Mouse (Mus musculus) midbrain, embryonic 16.5 days (tissue): ENCODE data around the gene Arid4a. TPM values are rescaled to one million over a fixed set of nuclear protein-coding genes. Genes with fewer than 3 reads are reported as not detected.
A peak's percentile ranks its signal among the peaks of the same experiment; 100 is the strongest.

Experiments
- ATAC-seq: fragments of 200-750 bp; cut with Nextera tagmentation; 2 replicates; pipeline ENCODE4 v1.8.0; 2017; ENCODE audit warnings: moderate TSS enrichment
- H3K27ac ChIP-seq: fragments of 300-500 bp; sonication (generic); 2 replicates; pipeline ENCODE4 v1.5.1; 2014; ENCODE audit warnings: mild to moderate bottlenecking, low read length, mixed read lengths
- H3K27me3 ChIP-seq: fragments of 300-500 bp; sonication (generic); 2 replicates; pipeline ENCODE4 v1.6.1; 2014; ENCODE audit warnings: low read depth, low read length, mixed read lengths; ENCODE audit not compliant: control insufficient read depth, insufficient read depth
- H3K36me3 ChIP-seq: fragments of 300-500 bp; sonication (generic); 2 replicates; pipeline ENCODE4 v1.6.1; 2014; ENCODE audit warnings: mild to moderate bottlenecking, low read length, moderate library complexity, mixed read lengths; ENCODE audit not compliant: control insufficient read depth, insufficient read depth
- H3K4me1 ChIP-seq: fragments of 300-500 bp; sonication (generic); 2 replicates; pipeline ENCODE4 v1.6.1; 2014; ENCODE audit warnings: mild to moderate bottlenecking, low read length, mixed read lengths; ENCODE audit not compliant: control insufficient read depth, insufficient read depth
- H3K4me2 ChIP-seq: fragments of 300-500 bp; sonication (generic); 2 replicates; pipeline ENCODE4 v1.6.1; 2014; ENCODE audit warnings: mild to moderate bottlenecking, low read length, mixed read lengths
- H3K4me3 ChIP-seq: fragments of 300-500 bp; sonication (generic); 2 replicates; pipeline ENCODE4 v1.5.1; 2014; ENCODE audit warnings: low read depth, mild to moderate bottlenecking, low read length, moderate library complexity, mixed read lengths
- H3K9ac ChIP-seq: fragments of 300-500 bp; sonication (generic); 2 replicates; pipeline ENCODE4 v1.6.1; 2014; ENCODE audit warnings: low read depth, low read length, mixed read lengths
- H3K9me3 ChIP-seq: fragments of 300-500 bp; sonication (generic); replicated peaks from 2 replicates; pipeline ENCODE4 v1.6.1; 2014; ENCODE audit warnings: mild to moderate bottlenecking, low read length, mixed read lengths; ENCODE audit not compliant: control insufficient read depth, poor library complexity, severe bottlenecking
- WGBS: fragments of 180-500 bp; shearing (Covaris S2); extraction: QIAGEN DNeasy Blood & Tissue Kit; methylation state at CpG from one replicate; pipeline ENCODE4 v1.1.7; 2014; 5-methylcytosine and 5-hydroxymethylcytosine counted together
- polyA plus RNA-seq: library from polyadenylated mRNA; unstranded; fragments of >200 nt; fragmentation: Nextera tagmentation; extraction: Ambion mirVana; gene quantifications from 2 replicates; pipeline ENCODE4 v1.2.1, GENCODE M21; 2015

Gene Arid4a
- polyA plus RNA-seq, 1 experiment from 2014 or later: 49.4 TPM

DNA sequence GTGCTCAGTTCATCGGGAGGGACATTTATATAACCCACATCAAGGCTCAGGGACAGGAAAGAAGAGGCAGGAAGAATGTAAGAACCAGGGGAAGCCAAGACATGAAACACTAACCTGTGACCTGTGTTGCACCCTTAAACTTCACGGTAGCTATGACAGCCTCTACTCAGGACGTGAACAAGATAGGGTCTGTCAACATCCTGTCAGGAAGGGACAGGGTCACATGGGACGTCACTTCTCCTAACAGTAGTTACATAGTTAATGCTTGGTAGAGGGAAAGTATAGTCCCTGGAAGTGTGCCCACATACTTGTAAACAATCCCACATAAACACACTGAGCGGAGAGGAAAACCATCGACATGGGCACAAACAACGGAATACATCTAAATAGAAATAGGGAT, 8.9 kb upstream of the Arid4a start:
- no peak for ATAC-seq
- Histone ChIP-seq H3K36me3 (peaks cover 32% of the 10 kb centered on the region), H3K27me3 (no peaks in the 10 kb centered on the region), H3K9me3 (no peaks in the 10 kb centered on the region), H3K4me2 (no peak overlapping the region), H3K27ac (no peak overlapping the region), H3K4me3 (no peak overlapping the region), H3K9ac (no peak overlapping the region), H3K4me1 (peaks cover 2% of the 10 kb centered on the region)
- WGBS: 91% methylated on average over 7 of the region's 7 CpGs

- no peak overlapping the region for H3K4me3 ChIP-seq
- peaks cover 22% of the 10 kb centered on the region for H3K4me1 ChIP-seq
- no peak overlapping the region for H3K4me2 ChIP-seq
- no peaks in the 10 kb centered on the region for H3K27me3 ChIP-seq
- no peak overlapping the region for H3K9ac ChIP-seq
- no peak overlapping the region for H3K27ac ChIP-seq
- H3K9me3 ChIP-seq: no peaks in the 10 kb centered on the region
- H3K36me3 ChIP-seq: peaks cover 28% of the 10 kb centered on the region
- no peak for ATAC-seq
- WGBS: 74% methylated on average over 4 of the region's 4 CpGs
These were observed 6.0 kb upstream of the Arid4a start for GRCm38 (mm10) chr12:71009769-71010168.

- ATAC-seq: peak; percentile 12
- Histone ChIP-seq H3K36me3 (peaks cover 12% of the 10 kb centered on the region), H3K4me2 (peak overlapping the region; percentile 61), H3K27ac (peak overlapping the region; percentile 95), H3K4me3 (peak overlapping the region; percentile 59), H3K9ac (peak overlapping the region; percentile 82), H3K27me3 (no peaks in the 10 kb centered on the region), H3K9me3 (no peaks in the 10 kb centered on the region), H3K4me1 (peaks cover 30% of the 10 kb centered on the region)
- 2% methylated on average over 28 of the region's 32 CpGs for WGBS
These were observed 886 bp upstream of the Arid4a start for GRCm38 (mm10) chr12:71014845-71015362.

DNA sequence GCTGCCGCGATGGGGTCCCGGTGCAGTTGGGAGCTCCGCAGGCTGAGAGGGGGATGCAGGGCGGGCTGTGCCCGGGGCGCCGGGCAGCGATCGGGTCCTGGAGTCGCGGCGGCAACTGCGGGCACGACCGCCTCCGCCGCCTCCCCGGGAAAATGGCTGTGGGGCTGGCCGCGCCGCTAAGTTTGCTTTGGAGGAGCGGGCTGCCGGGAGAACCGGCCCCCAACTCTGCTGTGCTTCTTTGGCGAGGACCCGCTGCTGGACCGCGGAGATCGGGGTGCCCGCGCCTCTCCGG, 367 bp downstream of the Arid4a start:
- peak overlapping the region; percentile 91 for H3K27ac ChIP-seq
- H3K4me3 ChIP-seq: peak overlapping the region; percentile 97
- H3K9me3 ChIP-seq: no peaks in the 10 kb centered on the region
- ATAC-seq: 0 out of 2 replicates have a peak, but pooled peaks have one; percentile 0
- peak overlapping the region; percentile 83 for H3K9ac ChIP-seq
- H3K4me1 ChIP-seq: peaks cover 30% of the 10 kb centered on the region
- H3K36me3 ChIP-seq: peaks cover 10% of the 10 kb centered on the region; the same call in 1 of the 2 replicates
- H3K27me3 ChIP-seq: no peaks in the 10 kb centered on the region
- H3K4me2 ChIP-seq: peak overlapping the region; percentile 93
- WGBS: 0% methylated on average over 32 of the region's 33 CpGs

GRCm38 (mm10) chr12:71016503-71017241, 882 bp downstream of the Arid4a start:
- Histone ChIP-seq H3K27ac (peak overlapping the region; percentile 91), H3K27me3 (no peaks in the 10 kb centered on the region)
- ATAC-seq: no peak

GRCm38 (mm10) chr12:71017242-71017571, 1.4 kb downstream of the Arid4a start:
- WGBS: 11% methylated on average over 5 of the region's 5 CpGs
- Histone ChIP-seq H3K9me3 (no peaks in the 10 kb centered on the region), H3K36me3 (peaks cover 7% of the 10 kb centered on the region; the same call in 1 of the 2 replicates), H3K4me2 (peak overlapping the region; percentile 93), H3K27me3 (no peaks in the 10 kb centered on the region), H3K4me1 (peaks cover 25% of the 10 kb centered on the region), H3K4me3 (peak overlapping the region; percentile 97), H3K9ac (peak overlapping the region; percentile 83), H3K27ac (no peak overlapping the region; the same call in 1 of the 2 replicates)
- ATAC-seq: no peak

More at GRCm38 (mm10) chr12:71016503-71017241, 882 bp downstream of the Arid4a start:
- H3K4me2 ChIP-seq: peak overlapping the region; percentile 93
- peaks cover 10% of the 10 kb centered on the region; the same call in 1 of the 2 replicates for H3K36me3 ChIP-seq
- H3K9me3 ChIP-seq: no peaks in the 10 kb centered on the region
- WGBS: under 1% methylated on average over 45 of the region's 82 CpGs
- peak overlapping the region; percentile 97 for H3K4me3 ChIP-seq
- peak overlapping the region; percentile 83 for H3K9ac ChIP-seq
- H3K4me1 ChIP-seq: peaks cover 30% of the 10 kb centered on the region

DNA sequence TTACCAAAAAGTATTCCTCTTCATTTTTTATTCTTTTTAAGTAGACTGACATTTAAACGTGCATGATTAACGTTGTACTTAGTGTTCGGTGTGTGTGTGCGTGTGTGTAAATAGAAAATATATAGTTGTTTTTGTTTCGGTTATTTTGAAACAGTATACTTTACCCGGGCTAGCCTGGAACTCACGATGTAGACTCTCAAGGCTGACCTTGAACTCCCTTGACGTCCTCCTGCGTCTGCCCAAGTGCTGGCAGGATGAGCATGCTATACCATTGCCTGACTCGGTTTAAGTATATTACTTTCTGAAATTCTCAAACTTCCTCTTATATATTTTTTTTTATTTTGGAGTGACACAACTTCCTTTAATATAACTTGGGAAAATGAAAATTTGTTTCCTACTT, 2.0 kb downstream of the Arid4a start:
- Histone ChIP-seq H3K9ac (no peak overlapping the region), H3K4me1 (peaks cover 21% of the 10 kb centered on the region), H3K9me3 (no peaks in the 10 kb centered on the region), H3K27ac (no peak overlapping the region), H3K27me3 (no peaks in the 10 kb centered on the region), H3K4me2 (no peak overlapping the region), H3K36me3 (peaks cover 6% of the 10 kb centered on the region), H3K4me3 (no peak overlapping the region)
- 86% methylated on average over 10 of the region's 10 CpGs for WGBS
- ATAC-seq: no peak

- peaks cover 10% of the 10 kb centered on the region for H3K4me1 ChIP-seq
These were observed 3.4 kb downstream of the Arid4a start for GRCm38 (mm10) chr12:71019211-71019610.

DNA sequence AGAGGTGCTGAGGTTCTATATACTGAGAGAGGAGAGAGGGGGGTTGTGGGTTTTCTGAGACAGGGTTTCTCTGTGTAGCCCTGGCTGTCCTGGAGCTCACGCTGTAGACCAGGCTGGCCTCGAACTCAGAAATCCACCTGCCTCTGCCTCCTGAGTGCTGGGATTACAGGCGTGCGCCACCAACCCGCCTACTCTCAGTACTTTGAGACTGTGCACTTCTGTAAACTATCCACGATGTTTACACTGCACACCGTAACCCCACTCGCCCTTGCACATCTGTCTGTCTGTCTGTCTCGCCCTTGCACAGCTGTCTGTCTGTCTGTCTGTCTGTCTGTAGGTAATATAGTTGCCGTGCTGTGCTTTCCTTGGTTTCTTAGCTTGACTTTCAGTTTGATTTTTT, 8.6 kb downstream of the Arid4a start:
- no peak overlapping the region for H3K27ac ChIP-seq
- H3K4me1 ChIP-seq: no peaks in the 10 kb centered on the region
- no peaks in the 10 kb centered on the region for H3K27me3 ChIP-seq
- H3K9ac ChIP-seq: no peak overlapping the region
- H3K36me3 ChIP-seq: peaks cover 14% of the 10 kb centered on the region
- H3K4me2 ChIP-seq: no peak overlapping the region
- H3K9me3 ChIP-seq: no peaks in the 10 kb centered on the region
- WGBS: 98% methylated on average over 10 of the region's 10 CpGs
- H3K4me3 ChIP-seq: no peak overlapping the region
- no peak for ATAC-seq

More at GRCm38 (mm10) chr12:71019211-71019610, 3.4 kb downstream of the Arid4a start:
- no peaks in the 10 kb centered on the region for H3K9me3 ChIP-seq
- no peak overlapping the region for H3K9ac ChIP-seq
- no peaks in the 10 kb centered on the region for H3K27me3 ChIP-seq
- WGBS: 91% methylated on average over 8 of the region's 8 CpGs
- ATAC-seq: no peak
- H3K27ac ChIP-seq: no peak overlapping the region
- no peak overlapping the region for H3K4me2 ChIP-seq
- H3K4me3 ChIP-seq: no peak overlapping the region
- peaks cover 16% of the 10 kb centered on the region for H3K36me3 ChIP-seq
